Mouse (Mus musculus) forebrain, embryonic 15.5 days (tissue): ENCODE results near the gene Ccdc74a. TPM values are rescaled to one million over a fixed set of nuclear protein-coding genes. Genes with fewer than 3 reads are reported as not detected.

ENCODE experiments used
- ATAC-seq: fragments of 200-750 bp; cut with Nextera tagmentation; replicated peaks from 2 replicates; pipeline ENCODE4 v1.8.0; 2017; ENCODE audit warnings: mild to moderate bottlenecking, moderate TSS enrichment, moderate library complexity
- H3K27ac ChIP-seq: fragments of 300-500 bp; sonication (generic); replicated peaks from 2 replicates; pipeline ENCODE4 v1.5.1; 2015; ENCODE audit warnings: mild to moderate bottlenecking, inconsistent platforms
- H3K27me3 ChIP-seq: fragments of 300-500 bp; sonication (generic); 2 replicates; pipeline ENCODE4 v1.6.1; 2015; ENCODE audit warnings: inconsistent platforms
- H3K36me3 ChIP-seq: fragments of 300-500 bp; sonication (generic); 2 replicates; pipeline ENCODE4 v1.6.1; 2015; ENCODE audit warnings: mild to moderate bottlenecking, inconsistent platforms
- H3K4me1 ChIP-seq: fragments of 300-500 bp; sonication (generic); 2 replicates; pipeline ENCODE4 v1.6.1; 2015; ENCODE audit warnings: inconsistent platforms
- H3K4me2 ChIP-seq: fragments of 300-500 bp; sonication (generic); replicated peaks from 2 replicates; pipeline ENCODE4 v1.6.1; 2015; ENCODE audit warnings: mild to moderate bottlenecking, inconsistent platforms
- H3K4me3 ChIP-seq: fragments of 300-500 bp; sonication (generic); 2 replicates; pipeline ENCODE4 v1.5.1; 2015; ENCODE audit warnings: mild to moderate bottlenecking, inconsistent platforms
- H3K9ac ChIP-seq: fragments of 300-500 bp; sonication (generic); replicated peaks from 2 replicates; pipeline ENCODE4 v1.6.1; 2015; ENCODE audit warnings: mild to moderate bottlenecking, inconsistent platforms
- H3K9me3 ChIP-seq: fragments of 300-500 bp; sonication (generic); 2 replicates; pipeline ENCODE4 v1.6.1; 2016; ENCODE audit warnings: inconsistent platforms
- WGBS: fragments of 180-500 bp; shearing (Covaris S2); methylation state at CpG from one replicate; pipeline ENCODE4 v1.1.7; 2015; ENCODE audit warnings: mixed read lengths; 5-methylcytosine and 5-hydroxymethylcytosine counted together
- polyA plus RNA-seq: library from polyadenylated mRNA; unstranded; fragments of >200 nt; fragmentation: Nextera tagmentation; extraction: Ambion mirVana; gene quantifications from 2 replicates; pipeline ENCODE4 v1.2.1, GENCODE M21; 2015

Ccdc74a gene
- polyA plus RNA-seq, 1 experiment from 2014 or later, result 8.3 TPM

DNA sequence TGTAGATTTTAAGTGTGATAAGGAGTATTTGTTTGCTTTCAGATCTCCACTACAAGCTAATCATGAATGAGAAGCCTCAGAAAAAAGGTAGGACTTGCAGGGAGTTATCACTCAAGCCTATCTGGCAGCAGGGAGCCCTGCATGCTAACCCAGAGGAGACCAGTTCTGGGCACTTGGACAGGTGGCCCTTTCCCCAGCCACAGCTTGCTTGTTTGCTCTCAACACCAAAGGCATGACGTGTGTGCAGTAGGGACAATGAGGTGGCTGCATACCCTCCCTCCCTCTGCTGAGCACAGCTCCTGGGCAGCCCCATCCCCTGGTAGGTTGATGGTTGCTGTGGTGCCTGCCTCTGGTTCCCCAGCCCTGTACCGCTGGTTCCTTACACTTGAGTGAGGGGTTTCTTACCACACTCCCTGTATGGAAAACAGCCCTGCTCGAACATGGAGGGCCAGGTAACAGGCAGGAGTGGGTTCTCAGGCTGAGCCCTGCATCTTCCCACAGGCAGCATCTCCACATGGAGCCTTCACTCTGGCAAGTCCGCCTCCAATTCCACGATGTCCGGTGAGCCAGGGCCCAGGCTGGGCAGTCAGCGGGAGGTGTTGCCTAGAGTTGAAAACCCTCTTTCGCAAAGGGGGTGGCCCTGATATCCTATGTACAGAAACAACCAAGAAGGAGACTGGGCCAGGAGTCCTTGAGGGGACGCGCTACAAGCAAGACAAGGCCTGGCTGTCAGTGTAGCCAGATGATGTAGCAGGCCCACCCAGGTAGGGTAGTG is 1.5 kb downstream of the Ccdc74a start:
- 81% methylated on average over 10 of the region's 10 CpGs for WGBS
- H3K4me3 ChIP-seq, result no peak overlapping the region
- no peaks in the 10 kb centered on the region for H3K9me3 ChIP-seq
- no peaks in the 10 kb centered on the region for H3K27me3 ChIP-seq
- peaks cover 11% of the 10 kb centered on the region for H3K4me1 ChIP-seq
- H3K36me3 ChIP-seq, result peaks cover 31% of the 10 kb centered on the region
- no peak overlapping the region for H3K27ac ChIP-seq
- peak overlapping the region; percentile 69; the same call in 1 of the 2 replicates for H3K9ac ChIP-seq
- ATAC-seq, result no peak
- no peak overlapping the region for H3K4me2 ChIP-seq

DNA sequence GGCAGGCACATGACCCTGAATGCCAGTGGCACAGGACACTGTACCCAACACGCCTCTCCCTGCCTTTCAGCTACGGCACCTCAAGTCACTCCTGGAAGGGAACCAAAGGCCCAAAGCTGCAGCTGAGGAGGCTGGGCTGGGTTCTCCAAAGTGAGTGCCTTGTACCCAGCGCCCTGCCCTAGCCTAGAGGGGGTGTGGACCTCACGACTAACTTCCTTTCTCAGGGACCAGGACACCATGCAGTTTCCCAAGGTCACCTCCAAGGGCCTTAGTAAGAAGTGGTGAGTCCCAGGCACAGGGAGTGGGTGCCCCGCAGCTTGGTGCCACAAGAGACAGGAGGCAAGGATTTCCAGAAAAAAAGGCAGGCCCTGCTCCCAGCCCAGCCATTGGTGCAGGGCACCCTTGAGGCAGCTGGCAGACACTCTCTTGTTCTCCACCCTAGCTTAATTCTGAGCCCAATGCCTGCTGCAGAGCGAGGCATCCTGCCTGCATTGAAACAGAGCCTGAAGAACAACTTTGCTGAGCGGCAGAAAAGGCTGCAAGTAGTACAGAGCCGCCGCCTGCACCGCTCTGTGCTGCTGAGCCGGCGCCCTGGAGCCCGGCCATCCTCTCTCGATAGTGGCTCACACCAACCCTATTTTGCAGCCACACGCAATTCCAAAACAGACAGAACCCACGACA is 3.8 kb downstream of the Ccdc74a start:
- Histone ChIP-seq H3K27ac (no peak overlapping the region), H3K27me3 (no peaks in the 10 kb centered on the region), H3K4me1 (peaks cover 11% of the 10 kb centered on the region), H3K4me2 (no peak overlapping the region), H3K4me3 (no peak overlapping the region), H3K9me3 (no peaks in the 10 kb centered on the region), H3K9ac (no peak overlapping the region), H3K36me3 (peaks cover 49% of the 10 kb centered on the region)
- no peak for ATAC-seq
- WGBS, result 87% methylated on average over 16 of the region's 16 CpGs

DNA sequence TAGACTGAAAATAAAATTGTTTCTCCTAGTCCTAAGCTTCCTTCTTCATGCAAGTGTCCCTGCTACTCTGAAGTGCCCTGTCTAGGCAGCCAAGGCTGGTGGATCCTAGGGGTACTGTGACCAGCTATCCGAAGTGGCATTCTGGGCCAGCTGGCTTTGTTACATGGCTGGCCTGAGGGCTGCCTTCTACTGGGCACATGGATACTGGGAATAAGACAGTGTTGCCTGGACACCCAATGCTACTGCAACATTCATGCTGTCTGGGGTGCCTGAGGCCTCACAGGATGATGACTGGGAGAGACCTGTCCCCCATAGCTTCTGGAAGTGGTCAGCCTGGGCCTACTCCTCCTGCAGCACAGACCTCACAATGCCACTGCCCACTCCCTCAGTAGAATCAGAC is 4.4 kb downstream of the Ccdc74a start:
- Histone ChIP-seq H3K9ac (no peak overlapping the region), H3K9me3 (no peaks in the 10 kb centered on the region), H3K4me2 (no peak overlapping the region), H3K4me3 (no peak overlapping the region), H3K36me3 (peaks cover 55% of the 10 kb centered on the region), H3K27ac (no peak overlapping the region), H3K4me1 (peaks cover 11% of the 10 kb centered on the region), H3K27me3 (no peaks in the 10 kb centered on the region)
- 93% methylated on average over 1 of the region's 1 CpGs for WGBS
- no peak for ATAC-seq

DNA sequence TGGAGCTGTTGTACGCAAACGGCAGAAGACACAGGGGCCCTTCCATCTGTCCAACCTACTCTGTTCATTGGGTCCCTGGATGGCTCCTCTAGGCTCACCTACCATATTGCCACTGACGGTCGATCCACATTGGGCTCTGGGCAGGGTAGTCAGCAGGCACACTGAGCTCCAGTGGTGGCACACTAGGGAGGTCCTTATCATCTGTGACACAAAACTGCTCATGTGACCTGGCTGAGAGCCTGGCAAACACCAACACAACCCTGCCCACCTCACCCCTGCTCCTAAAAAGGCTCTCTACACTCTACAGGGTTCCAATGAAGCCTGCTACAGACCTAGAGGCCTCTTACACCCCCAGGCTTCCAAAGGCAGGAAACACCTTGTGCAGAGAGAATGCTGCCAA is 6.3 kb downstream of the Ccdc74a start:
- no peak for ATAC-seq
- no peaks in the 10 kb centered on the region for H3K9me3 ChIP-seq
- no peaks in the 10 kb centered on the region for H3K27me3 ChIP-seq
- H3K4me1 ChIP-seq, result no peaks in the 10 kb centered on the region
- no peak overlapping the region for H3K4me2 ChIP-seq
- peaks cover 55% of the 10 kb centered on the region for H3K36me3 ChIP-seq
- no peak overlapping the region for H3K9ac ChIP-seq
- no peak overlapping the region for H3K4me3 ChIP-seq
- H3K27ac ChIP-seq, result no peak overlapping the region
- 91% methylated on average over 4 of the region's 4 CpGs for WGBS

DNA sequence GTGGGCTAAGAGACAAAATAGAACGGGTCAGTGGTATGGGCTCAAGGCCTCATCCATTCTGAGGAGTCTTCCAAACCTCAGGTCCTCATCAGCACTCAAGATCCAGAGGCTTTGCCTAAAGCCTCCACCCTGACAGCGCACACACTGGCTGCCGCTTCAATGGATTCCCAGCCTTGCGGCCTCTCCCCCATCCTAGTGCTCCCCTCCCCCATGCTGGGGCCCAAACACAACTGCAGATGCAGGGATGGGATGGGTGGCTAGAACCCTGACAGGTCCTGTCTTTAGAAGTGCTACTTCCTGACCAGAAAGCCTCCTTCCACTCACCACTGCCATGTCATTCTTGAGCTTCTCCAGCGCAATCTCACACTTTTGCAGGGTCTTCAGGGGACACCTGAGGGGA is 7.3 kb downstream of the Ccdc74a start:
- no peak overlapping the region for H3K4me2 ChIP-seq
- 94% methylated on average over 5 of the region's 5 CpGs for WGBS
- peaks cover 60% of the 10 kb centered on the region for H3K36me3 ChIP-seq
- no peak overlapping the region for H3K27ac ChIP-seq
- no peak overlapping the region for H3K4me3 ChIP-seq
- no peak for ATAC-seq
- no peaks in the 10 kb centered on the region for H3K4me1 ChIP-seq
- no peaks in the 10 kb centered on the region for H3K27me3 ChIP-seq
- no peaks in the 10 kb centered on the region for H3K9me3 ChIP-seq
- no peak overlapping the region for H3K9ac ChIP-seq

DNA sequence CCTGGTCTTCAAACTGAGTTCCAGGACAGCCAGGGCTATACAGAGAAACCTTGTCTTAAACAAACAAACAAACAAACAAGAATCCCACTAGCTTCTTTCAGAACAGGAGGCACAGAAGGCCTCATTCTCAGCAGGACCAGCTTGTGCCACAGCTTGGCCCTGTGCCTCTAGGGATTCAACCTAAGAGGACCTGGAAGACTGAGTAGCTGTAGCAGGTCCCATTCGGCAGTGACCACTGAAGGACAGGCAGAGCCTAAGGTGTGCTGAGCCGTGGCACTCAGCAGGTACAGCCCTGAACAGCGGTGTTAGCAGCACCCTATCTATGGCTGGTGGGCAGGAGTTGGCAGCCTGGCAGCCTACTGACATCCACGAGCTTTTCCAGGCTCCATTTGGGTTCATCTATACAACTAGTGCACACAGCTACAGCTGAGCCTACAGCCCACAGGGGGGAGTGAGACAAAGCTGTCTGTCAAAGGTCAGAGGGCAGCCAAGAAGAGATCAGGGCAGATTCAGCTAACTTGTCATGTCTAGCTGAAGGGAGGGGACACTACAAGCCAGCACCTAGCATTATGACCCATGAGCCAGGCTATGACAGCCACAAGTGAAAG is 8.0 kb downstream of the Ccdc74a start:
- H3K27ac ChIP-seq, result no peak overlapping the region
- H3K4me1 ChIP-seq, result no peaks in the 10 kb centered on the region
- no peak for ATAC-seq
- no peaks in the 10 kb centered on the region for H3K27me3 ChIP-seq
- H3K4me3 ChIP-seq, result no peak overlapping the region
- WGBS, result 97% methylated on average over 4 of the region's 4 CpGs
- H3K36me3 ChIP-seq, result peaks cover 61% of the 10 kb centered on the region
- H3K4me2 ChIP-seq, result no peak overlapping the region
- no peaks in the 10 kb centered on the region for H3K9me3 ChIP-seq
- H3K9ac ChIP-seq, result no peak overlapping the region

- Histone ChIP-seq H3K27me3 (no peaks in the 10 kb centered on the region), H3K4me1 (no peaks in the 10 kb centered on the region), H3K9ac (no peak overlapping the region), H3K4me2 (no peak overlapping the region), H3K9me3 (no peaks in the 10 kb centered on the region), H3K4me3 (no peak overlapping the region), H3K36me3 (peaks cover 64% of the 10 kb centered on the region), H3K27ac (no peak overlapping the region)
- 94% methylated on average over 5 of the region's 5 CpGs for WGBS
- no peak for ATAC-seq
These were observed 10.1 kb downstream of the Ccdc74a start for GRCm38 (mm10) chr16:17656212-17656871.

DNA sequence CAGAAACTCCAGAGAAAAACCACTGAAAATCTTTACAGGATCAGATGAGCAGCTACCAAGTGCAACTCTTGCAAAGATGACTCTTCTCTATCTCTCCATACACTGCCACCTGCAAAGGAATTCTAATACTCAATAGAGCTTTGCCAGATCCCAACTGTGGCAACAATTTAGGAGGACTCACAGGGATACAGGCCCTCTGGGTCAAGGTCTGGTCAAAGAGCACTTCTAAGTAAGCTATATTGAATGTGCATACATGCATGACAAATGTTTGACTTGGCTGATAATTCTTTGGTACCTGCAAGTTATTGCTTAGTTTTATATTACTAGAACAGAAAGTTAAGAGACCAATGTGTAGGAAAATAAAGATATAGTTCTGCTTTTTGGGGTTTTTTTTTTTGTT is 19.3 kb downstream of the Ccdc74a start:
- Histone ChIP-seq H3K27ac (no peak overlapping the region), H3K36me3 (peaks cover 55% of the 10 kb centered on the region), H3K4me3 (no peak overlapping the region), H3K9me3 (no peaks in the 10 kb centered on the region), H3K9ac (no peak overlapping the region), H3K4me2 (no peak overlapping the region), H3K27me3 (no peaks in the 10 kb centered on the region), H3K4me1 (no peaks in the 10 kb centered on the region)
- ATAC-seq, result no peak

DNA sequence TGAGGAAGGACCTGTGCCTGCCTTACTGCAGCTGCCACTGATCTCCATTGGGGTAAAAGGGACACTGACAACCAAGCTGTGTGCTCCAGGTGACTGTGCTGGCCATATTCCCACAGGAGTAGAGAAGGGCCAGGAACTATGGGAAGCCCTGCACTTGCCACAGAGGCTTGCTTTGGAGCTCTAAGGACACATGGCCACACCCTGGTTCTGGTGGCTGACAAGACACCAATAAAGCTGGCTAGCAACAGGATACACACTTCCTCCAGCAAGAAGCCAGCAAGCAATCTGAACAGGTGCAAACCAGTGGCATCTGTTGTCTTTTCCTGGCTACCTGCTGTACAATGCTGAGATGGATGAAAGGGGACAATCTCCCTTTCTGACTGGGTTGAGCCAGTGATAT is 23.6 kb downstream of the Ccdc74a start:
- Histone ChIP-seq H3K27me3 (no peaks in the 10 kb centered on the region), H3K9ac (no peak overlapping the region), H3K36me3 (peaks cover 63% of the 10 kb centered on the region), H3K27ac (no peak overlapping the region), H3K9me3 (no peaks in the 10 kb centered on the region), H3K4me3 (no peak overlapping the region), H3K4me1 (no peaks in the 10 kb centered on the region), H3K4me2 (no peak overlapping the region)
- ATAC-seq, result no peak

DNA sequence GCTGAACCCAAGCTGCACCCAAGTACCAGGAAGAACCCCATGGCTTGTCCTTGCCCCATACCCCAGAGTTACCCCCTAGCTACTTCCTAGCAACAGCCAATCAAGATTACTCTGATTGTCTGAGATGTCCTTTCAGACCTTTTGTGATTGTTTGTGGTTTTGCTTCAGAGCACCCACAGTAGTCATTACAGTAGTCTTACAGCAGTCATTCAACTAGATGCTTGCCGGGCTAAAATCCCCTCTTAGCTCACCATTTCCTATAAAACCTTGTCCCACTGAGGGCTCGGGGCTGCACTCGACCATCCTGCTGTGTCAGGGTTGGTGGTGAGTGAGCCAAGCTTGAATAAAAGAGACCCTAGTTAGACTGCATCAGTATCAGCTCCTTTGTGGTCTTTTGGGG is 48.6 kb downstream of the Ccdc74a start:
- 89% methylated on average over 3 of the region's 3 CpGs for WGBS
- no peak overlapping the region for H3K4me2 ChIP-seq
- no peaks in the 10 kb centered on the region for H3K9me3 ChIP-seq
- H3K27ac ChIP-seq, result no peak overlapping the region
- H3K4me3 ChIP-seq, result no peak overlapping the region
- H3K9ac ChIP-seq, result no peak overlapping the region
- no peaks in the 10 kb centered on the region for H3K27me3 ChIP-seq
- no peak for ATAC-seq
- peaks cover 43% of the 10 kb centered on the region for H3K36me3 ChIP-seq
- H3K4me1 ChIP-seq, result no peaks in the 10 kb centered on the region
